Mouse (Mus musculus): ENCODE results near the gene Fbxl2.

DNA sequence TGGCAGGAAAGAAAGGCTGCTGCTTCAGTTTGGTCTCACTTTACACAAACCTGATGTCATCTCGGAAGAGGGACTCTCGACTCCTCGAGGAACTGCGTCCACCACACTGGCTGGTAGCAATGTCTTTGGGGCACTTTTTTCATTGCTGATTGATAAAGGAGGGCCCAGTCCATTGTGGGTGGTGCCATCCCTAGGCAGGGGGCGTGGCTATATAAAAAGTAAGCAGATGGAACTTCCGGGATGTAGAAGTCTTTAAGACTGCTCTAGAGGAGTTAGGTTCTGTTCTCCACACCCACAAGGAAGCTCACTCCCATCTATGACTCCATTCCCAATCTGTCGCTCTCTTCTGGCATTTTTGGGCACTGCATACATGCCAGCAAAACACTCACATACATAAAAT lies 685 bp upstream of the Fbxl2 start:
- TF ChIP-seq CTCF (IDR thresholded peaks at IDR 0.05; ENCODE audit: extremely low read depth, insufficient read depth, low read length) (no peak), POLR2A (IDR thresholded peaks at IDR 0.05; ENCODE audit: extremely low read depth, insufficient read depth, low read length) (no peak)

Data from cortical plate, adult 2 months (tissue).